Mouse (Mus musculus) natural killer cell, adult 2 months (primary cell): ENCODE results near the gene Gm281.
"Not testable (repeated sequence)": the region's sequence is repeated elsewhere in the genome, so short reads cannot be mapped to it uniquely, and the experiment has no call there.

Experiments used
- DNase-seq, 2 experiments: peaks; one replicate each; pipeline ENCODE4 v3.0.0; 2022; ENCODE audit warnings: low spot score in 2 of 2

Gene Gm281

DNA sequence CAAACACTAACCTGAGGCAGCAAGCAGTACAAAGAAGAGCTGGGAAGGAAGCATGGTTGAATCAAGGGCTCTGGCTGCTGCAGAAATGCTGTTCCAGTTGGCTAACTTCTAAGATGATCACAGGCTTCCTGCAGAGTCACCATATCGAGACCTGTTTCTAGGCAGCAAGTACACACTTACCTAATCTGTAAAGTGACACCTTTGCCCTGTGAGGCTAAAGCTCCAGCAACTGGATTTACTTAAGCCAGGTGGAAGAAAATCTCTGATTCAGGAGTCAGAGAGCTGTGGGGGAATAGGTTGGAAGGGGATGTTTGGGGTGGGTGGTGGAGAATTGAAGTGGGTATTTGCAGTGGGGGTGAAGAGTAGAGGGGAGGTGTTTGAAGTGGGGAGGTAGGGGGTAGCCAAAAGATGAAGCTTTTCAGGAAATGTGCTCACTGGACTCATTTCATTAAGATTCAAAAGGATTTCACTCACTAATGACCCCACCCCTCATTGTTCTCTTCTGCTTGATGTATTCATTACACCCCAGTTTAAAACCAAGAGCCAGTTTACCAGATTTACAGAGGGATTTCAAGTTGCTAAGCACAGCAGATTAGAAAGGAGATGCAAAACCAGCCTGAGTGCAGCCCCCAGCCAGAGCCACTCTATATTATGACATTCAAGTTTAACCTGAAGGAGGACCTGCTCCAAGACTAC lies at the start of gene Gm281:
Gm281 (minus strand) TSS at position 92 of the 696 bp plus-strand sequence.
- DNase-seq = no peak

DNA sequence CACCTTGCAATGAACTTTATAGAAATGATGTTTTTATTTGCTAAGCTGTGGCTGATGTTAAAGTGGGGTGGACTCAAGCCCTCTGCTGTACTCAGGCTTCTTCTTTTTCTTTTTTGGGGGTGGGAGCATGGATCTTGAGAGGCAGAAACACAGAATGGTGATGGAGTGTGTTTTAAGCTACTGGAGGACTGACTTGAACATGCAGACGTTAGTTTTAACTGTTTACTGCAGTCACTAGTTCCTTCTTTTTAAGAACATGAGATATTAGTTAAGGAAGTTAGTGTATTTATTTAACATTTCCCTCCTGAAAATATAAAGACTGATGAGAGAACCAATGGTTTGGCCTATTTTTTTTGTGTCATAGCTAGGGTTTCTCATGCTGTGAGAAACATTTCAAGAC lies 49.2 kb upstream of the Gm281 start:
- no peak for DNase-seq

DNA sequence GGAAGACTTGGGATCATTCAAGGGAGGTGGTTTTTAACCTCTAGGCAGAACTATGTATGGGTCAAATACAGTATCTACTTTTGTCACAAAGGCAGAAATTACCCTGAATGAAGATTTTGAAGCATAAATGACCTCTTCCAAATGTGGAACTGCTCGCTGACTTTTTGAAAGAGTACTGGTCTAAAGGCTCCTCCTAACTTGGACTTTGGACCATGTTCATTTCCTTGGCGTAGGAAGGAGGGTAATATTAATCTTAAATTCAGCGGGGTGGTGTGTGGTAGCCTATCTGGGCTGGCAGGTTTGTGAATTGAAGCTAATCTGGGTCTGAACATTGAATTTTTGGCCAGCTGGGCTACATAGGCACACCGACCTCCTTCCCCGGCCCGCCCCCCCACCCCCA lies 48.2 kb upstream of the Gm281 start:
- no peak for DNase-seq

DNA sequence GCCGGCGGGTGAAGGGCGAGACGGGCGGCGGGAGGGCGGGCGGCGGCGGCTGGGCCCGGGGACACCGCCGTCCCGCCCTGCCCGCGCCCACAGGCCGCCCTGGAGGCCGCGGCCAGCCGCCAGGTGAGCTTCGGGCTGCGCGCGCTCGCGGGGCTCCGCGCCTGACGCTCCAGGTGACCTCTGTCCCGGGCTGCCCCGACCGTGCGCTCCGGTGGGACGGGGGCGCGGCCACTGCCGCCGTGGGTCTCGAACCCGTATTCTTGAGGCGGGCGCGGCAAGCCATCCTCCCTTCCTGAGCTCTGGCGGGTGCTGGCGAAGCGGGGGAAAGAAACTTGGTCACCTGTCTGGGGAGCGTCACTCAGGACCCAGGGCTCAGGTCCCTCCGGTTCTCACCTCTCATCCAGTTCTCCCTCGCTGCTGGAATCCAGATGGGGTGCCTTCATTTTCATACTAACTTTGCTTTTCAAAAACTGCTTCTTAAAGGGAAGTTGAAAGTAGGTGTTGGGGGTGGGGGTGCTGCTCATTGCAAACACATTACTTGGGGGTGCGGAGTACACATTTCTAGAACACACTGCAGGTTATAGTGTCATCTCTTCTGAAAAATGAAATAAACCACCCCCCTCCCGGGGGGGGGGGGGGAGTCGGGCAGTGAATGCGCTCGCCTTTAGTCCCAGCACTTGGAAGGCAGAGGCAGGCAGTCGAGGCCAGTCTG lies 47.3 kb upstream of the Gm281 start, which contains the start of the genes Atxn7 and Thoc7:
Atxn7 (plus strand) TSS at position 40 of the 712 bp plus-strand sequence.
Thoc7 (minus strand) TSS at position 452 of the 712 bp plus-strand sequence.
- peak; percentile 10 to 42 for DNase-seq

DNA sequence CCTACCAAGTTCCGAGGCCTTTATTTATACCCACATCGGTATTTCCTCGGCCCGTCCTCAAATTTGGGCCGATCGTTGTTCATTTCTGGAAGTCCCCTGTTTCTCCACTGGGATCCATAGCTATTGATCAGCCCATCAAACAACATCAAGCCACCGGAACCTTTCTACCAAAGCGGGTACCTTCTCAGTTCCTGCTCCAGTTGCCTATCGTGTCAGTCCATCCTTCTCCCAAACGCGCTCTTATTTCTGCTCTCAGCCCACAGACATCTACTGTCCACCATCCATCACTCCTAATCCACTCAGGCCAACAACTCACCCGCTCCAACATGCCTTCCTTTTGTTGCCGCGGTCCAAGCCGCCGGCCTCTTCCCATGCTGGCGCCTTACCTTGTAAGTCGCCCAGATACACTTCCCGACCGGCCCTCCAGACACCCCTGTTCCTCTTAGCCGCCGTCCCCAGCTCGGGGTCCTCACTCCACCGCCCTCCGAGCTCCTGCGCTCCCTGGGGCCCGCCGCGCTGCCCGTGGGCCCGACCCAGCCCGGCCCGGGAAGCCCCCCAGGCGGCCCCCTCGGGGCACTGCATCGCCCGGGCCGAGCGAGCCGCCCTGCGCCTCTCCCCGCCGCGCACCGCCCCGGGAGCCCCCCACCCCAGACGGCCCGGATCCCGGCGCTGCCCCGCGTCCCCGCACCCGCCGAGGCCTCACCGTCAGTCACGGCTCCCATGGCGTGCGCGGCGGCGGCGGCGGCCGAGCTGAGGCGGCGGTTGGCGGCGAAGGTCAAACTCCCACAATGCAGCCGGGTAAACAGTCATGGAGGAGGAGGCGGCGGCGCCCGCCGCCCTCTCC lies 46.4 kb upstream of the Gm281 start:
- DNase-seq = peak; percentile 34 to 52

DNA sequence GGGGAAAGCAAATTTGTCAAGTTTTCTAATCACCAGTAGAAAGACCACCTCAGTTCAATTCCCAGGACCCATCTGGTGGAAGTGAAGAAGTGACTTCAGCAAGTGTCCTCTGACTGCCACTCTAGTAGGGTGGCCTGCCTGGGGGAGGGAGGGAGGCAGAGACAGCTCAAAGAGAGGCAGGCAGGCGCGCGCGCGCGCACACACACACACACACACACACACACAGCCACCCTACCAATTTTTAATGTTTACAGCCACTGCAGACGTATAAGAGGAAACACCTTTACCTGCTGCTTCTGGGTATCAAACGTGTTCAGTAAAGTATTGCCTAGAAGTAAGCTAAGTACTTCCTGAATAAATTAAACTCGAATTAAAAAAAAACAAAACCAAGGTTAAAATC lies 45.8 kb upstream of the Gm281 start:
- DNase-seq = peak; percentile 30 to 33

DNA sequence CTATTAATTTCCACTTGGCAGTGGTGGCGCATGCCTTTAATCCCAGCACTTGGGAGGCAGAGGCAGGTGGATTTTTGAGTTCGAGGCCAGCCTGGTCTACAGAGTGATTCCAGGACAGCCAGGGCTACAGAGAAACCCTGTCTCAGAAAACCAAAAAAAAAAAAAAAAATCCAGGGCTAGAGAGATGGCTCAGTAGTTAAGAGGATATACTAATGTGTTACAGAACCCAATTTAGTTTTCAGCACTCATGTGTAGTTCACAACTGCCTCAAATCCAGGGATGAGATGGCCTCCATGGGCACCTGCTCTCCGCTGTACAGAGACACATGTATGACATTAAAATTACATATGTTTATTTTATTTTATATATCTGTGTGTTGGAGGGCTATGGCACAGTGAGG lies 37.9 kb upstream of the Gm281 start:
- DNase-seq = not testable (repeated sequence)

DNA sequence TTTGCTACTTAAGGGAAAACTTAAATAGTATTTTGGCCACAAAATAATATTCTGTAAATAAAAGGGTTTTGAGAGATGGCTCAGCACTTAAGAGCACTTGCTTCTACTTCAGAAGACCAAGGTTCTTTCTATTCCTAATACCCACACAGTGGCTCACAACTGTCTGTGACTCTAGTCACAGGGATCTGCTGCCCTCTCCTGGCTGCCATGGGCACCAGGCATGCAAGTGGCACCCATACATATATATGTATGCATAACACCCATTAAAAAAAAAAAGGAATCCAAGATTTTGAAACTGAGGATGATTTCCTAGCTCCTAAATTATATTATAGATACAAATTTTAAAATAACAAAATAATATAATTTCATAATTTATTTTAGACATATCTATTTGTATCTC lies 36.1 kb upstream of the Gm281 start:
- peak; percentile 16 to 37 for DNase-seq

DNA sequence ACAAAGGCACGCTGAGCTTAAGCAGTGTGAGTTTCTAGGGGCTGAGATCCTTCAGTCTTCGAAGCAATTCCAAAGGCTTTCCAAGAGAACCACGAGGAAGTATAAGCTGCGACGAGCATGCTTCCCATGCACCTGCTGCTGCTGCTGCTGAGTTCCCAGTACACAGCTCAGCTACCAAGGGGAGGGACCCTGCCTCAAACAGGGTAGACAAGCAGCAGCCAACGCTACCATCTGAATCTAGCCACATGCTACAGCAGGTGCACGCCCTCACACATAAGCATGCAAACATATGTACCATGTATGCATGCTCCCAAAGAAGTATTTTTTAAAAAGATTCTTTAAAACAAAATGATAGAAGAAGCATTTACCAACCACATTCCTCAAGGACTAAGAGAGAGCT lies 34.1 kb upstream of the Gm281 start:
- DNase-seq = no peak

DNA sequence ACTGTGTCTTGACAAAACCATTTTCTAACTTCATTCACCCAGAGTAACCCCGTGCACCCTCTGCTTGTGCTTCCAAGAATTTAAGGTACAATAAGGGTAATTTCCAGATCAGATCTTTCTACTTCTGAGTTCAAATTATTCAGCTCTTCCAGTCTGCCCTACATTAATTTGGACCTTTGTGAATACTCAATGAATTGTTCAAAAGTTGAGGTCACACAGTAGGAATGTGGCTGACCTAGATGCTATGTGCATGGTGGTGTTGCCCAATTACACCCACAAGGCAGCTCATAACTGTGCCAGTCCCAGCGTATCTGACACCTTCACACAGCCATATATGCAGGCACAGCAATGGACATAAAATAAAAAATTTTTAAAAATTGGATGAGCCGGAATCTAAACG lies 30.4 kb upstream of the Gm281 start:
- DNase-seq = no peak

DNA sequence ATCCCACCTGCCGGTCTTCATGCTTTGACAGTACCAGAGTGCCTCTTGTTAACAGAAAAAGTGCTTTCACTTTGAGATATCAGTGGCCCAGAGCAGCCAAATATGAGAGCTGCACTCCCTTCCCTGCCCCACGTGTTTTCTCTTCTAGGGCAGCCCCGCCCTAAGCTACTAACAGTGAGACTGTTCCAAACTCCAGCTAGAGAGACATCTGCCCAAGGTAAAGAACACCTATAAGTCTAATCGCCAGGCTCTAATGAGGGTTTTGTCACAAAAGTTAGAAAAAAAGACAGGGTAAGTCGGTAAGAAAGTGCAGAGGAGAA lies 19.7 kb upstream of the Gm281 start:
- DNase-seq = no peak

DNA sequence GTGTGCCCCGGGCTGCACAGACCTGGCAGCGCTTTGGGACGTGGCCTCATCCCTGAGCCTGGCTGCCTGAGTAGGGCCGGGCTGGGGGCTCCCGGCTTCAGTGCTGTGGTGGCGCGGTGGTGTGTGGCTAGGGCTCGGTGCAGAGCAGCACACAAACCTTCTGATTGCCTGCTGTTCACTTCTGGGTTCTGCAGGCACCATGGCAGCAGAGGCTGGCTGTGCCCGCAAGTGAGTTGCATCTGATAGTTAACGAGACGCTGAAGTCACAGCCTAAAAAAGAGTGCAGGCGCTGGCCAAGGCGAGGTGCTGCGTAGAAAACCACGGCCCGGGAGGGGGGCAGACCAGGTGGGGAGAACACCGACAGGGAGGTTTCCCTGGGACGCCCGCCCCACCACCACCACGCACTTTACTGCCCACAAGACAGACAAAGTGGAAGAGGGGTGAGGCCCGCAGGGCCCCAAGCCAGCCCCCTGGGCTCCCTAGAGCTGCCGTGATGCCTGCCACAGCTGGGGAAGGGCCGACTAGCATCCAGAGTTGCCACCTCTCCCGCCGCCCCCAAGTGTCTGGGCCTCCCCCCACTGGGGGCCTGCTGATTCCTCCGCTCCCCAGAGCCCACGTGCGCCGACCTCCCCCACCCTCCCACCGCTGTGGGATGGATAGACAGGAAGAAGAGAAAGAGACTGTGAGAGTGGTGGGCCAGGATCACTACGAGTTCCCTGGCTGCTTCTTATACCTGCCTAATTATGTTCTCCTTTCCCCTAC lies 19.2 kb upstream of the Gm281 start:
- no peak for DNase-seq

DNA sequence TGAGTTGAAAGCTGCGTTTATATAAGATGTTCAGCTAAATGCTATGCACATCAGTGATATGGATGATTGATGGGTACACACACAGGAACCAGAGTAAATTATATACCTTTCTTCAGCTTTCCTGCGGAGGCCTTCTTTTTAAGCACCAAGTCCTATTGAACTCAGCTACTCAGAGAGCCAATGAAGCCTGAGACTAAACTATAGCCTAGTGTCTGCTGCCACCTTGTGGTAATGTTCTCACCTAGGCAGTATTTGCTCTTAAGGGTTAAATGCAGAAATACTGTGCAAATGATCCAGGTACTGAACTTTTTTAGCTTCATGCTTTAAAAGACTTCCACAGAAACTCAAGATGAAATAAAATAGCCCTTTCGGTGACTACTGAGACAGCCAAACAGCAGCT lies 3.4 kb upstream of the Gm281 start:
- peak; percentile 4 to 22 for DNase-seq

DNA sequence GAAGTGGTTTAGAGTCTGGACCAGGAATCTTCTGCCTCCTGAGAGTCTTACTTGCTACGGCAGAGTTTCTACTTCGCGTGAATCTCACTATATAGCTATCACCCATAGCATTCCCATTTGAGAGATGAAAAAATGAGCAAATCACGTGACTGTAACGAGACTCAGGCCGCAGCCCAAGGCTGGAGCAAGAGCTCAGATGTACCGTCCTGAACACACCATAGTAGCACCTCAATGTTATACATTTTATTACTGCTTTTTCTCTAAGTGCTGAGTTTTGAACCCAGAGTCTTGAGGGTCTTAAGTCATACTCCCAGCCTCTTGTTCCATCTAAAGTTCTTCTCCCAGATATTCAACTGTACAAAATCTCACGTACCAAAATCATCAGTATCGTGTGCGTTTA lies 2.9 kb upstream of the Gm281 start:
- no peak for DNase-seq

DNA sequence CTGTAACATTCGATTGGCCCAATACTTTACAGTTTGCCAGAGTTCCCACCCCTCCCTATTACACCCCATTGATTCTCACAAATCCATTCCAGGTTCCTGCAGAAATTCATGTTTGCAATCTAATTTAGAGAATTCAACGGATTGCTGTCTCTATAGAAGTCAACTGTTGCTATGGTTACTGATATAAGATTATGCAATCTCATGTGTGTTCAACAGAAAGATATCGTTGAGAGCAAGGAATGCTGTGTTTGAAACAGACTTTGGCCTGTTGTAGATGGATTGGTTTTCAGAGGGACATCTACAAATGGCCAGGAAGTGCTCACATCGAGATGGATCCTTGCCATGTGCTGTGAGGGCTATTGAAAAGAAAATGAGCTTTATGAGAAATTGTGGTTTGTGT lies 929 bp upstream of the Gm281 start:
- DNase-seq = no peak

DNA sequence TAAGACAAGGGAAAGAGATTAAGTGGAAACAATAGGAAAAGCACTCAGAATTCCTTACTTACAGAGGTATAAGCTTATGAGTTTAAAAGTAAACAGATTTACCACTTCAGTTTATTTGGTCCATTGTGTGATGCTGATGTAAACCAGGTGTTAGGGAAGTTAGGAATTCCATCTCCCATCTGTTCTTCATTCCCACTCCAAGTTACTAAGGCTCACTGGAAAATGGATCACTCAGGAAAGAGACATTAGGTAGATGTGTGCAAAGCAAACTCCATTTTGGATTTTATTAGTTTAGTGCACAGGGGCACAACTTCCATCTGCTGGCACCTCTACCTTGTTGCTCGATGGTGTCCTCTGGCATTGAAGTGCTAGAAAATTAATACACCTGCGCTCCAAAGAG lies 4.1 kb downstream of the Gm281 start:
- no peak for DNase-seq

DNA sequence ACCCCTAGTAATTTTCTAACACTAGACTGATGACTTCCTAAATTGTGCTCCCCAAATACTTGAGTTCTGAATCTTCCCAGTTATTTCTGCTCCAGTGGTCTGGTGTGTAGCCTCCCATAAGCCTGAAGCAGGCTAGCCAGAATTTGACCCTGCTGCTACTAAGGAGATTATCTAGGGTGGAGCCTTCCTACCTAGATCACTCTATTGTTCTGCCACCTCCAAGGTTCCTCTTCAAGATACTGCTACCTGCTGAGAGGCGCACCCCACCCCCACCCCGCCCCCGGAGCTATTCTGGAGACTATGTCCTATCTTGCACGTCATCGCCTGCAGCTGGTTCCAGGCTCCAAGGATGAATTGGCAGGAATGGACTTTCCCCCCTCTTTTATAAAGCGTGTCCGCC lies 7.1 kb downstream of the Gm281 start:
- no peak for DNase-seq

DNA sequence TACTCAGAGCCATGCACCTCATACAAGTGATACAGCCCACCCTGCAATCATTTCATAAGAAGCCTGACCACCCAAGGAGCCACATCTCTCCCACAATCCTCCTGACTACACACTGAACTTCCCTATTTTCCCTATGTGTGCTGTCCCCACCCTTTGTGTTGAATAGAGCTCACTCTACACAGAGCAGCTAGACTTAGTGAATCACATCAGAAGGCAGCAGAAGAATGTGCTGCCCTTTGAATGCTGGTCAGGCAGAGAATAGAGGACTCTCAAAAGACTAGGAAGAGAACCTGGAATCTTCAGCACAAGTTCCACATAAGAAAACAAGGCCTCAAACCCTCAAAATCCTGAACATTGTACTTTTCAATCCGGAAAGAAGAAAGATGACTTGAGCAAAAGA lies 7.8 kb downstream of the Gm281 start:
- DNase-seq = no peak

DNA sequence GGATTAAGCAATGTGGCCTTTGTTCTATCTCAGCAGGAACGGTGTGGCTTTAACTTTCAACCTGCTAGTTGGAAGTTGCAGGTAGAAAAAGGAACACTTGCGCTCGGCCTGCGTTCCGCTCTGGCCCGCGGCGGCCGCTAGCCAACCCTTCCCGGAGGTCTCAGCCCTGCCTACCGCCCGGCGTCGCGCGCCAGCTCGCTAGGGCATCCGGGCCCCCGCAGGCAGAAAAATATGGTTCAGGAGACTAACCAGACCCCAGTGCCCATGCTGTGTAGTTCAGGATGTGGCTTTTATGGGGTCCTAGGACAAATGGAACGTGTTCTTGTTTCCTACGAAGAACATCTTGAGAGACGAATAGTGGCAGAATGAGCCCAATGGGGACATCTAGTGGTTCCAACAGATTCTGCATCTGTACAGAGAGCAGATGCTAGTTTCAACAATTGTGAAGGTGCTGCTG lies 12.6 kb downstream of the Gm281 start:
- DNase-seq = peak; percentile 7 to 10

DNA sequence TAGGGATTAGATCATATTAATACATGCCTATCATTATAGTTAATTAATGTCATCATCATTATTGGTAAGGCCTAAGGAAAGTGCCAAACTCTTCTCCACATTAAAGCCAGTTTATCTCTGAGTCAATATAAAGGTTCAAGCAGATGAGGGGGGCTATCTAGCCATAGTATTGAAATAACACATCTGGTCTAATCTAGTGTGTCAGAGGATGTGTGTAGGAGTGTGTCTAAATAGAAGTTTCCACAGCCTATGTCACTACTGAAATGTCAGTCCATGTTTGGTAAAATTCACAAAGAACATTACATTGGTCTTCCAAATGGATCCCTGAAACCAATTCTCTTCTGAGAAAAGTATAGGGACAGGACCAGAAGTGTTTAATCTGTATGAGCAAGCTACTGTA lies 19.1 kb downstream of the Gm281 start:
- DNase-seq = no peak

DNA sequence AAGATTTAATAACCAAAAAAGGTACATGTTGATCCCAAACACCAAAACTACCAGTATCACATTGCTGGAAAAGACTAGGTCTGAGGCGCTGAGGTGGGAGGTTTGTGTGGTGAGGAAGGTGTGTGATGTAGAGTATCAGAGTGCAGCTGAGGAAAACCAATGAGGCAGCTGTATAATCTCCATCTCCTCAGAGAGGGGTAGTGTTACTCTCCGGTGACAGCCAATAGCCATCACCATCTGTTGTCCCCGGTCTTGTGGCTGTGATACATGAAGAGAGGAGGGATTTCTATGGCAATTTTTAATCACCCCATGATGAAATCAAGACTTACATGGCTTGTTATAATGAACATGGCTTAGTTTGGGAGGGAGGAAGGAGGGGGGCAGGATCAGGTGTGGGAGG lies 20.5 kb downstream of the Gm281 start:
- DNase-seq = no peak

DNA sequence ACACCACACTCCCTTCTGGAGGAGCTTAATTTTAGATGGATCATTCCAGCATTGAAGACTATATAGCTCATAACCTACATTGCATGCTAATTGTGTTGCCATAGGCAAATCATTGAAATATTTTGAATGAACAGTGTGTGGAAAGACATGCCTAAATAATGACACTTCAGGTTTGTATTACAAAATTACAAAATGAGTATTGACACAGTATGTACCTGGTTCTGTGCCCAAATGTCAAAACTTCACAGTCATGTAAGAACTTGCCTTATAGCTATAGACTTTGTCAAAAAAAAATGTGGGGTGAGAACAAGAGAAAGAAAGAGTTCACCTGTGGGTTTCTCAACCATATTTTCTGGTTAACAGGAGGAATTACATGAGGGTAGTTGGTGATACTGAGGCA lies 52.9 kb downstream of the Gm281 start:
- no peak for DNase-seq
